Mouse (Mus musculus) kidney, postnatal 10 days (tissue): ENCODE data around the gene Gnai3.

Experiments
- DNase-seq: peaks from one replicate; pipeline ENCODE4 v3.0.0; 2021; ENCODE audit warnings: mixed read lengths

The Gnai3 gene

DNA sequence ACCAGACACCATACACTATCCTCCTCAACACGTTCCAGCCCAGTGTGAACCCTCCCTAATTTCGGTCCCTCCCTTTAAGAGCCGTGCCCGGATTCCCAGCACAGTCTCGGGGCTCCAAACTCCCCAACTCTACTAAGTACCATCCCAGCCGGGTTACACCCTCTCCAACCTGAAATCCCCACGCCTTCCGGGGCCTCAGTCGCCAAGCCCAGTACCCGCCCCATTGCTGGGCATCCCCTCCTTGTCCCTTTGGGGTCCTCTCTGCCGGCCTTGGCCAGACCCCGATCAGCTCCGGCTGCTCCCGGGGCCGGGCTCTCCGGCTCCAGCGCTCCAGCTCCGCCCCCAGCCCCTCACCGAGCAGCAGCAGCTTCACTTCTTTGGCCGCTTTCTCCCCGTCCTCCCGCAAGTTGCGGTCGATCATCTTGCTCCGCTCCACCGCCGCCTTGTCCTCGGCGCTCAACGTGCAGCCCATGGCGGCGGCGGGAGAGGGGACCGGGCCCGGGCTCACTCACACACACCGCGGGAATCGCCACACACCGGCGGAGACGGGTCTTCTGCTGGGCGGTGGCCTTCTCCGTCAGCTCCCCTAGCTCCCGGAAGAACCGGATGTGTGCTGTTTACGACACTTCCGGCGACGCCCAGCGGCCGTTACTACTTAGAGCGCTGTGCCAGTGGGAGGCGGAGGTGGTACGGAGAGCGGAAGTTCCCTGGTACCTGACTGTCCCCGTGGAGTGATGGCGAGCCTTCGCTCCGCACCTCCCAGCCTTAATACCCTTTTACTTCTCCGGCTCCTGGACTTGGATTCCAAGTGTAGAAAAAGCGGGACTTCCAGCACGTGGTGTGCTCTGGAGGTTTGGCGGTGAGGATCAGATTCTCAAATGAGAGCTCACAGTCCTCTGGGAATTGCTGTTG lies at the start of gene Gnai3:
TSS of gene Gnai3 (minus strand) at position 613 of the 912 bp plus-strand sequence.
- peak; percentile 95 for DNase-seq

DNA sequence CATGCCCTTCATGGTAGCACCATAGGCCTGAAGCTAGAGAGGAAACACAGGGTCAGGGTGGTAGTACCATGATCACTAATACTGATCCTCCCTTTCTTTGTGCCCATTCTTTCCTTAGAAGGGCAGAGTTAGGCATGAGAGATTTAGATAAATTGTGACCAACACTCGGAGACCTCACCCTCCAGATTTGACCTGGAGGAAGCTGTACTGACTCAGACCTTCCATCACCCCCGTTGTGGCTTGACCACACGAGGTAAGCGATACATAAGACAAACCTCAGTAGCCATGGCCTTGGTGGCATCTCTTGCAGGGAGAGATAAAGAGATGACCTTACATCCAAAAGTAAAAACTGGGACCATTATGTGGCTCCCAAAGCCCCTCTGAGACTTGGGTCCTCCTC lies 49.3 kb upstream of the Gnai3 start:
- no peak for DNase-seq

DNA sequence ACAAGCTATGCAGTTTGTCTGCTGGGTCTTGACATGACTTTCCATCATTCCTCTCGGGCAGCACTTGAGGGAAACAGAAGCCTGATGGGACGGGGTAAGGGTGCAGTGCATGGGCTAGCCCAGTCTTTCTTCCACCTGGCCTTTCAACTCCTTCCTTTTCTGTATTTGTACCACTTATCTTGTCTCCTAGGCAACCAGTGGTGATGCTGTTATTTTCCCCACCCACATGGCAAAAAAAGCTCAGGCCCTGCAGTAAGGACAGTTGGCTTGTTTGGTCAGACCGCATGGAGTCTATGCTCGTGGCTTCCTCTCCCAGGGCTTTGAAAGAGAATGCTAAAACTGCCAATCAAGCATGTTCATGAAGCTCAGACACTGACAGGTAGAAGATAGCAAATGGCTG lies 47.7 kb upstream of the Gnai3 start:
- DNase-seq: no peak

DNA sequence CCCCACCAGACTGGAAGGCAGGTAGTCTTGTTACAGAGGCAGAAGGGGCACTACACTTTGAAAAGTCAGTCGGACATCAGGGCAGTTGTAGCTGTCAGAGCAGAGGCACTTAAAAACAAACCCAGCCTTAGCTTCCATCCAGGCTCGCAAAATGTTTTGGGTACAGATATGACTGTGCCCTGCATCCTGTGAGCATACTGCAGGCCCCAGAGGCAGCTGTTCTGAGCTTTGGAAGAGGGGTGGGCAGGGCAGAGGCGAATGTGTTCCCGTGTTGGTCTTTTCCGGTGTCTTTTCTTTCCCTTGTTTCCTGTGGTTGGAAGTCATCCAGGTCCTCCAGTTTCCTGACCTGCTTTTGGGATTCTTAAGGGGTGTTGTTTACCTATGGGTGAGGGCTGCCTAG lies 44.0 kb upstream of the Gnai3 start:
- no peak for DNase-seq

DNA sequence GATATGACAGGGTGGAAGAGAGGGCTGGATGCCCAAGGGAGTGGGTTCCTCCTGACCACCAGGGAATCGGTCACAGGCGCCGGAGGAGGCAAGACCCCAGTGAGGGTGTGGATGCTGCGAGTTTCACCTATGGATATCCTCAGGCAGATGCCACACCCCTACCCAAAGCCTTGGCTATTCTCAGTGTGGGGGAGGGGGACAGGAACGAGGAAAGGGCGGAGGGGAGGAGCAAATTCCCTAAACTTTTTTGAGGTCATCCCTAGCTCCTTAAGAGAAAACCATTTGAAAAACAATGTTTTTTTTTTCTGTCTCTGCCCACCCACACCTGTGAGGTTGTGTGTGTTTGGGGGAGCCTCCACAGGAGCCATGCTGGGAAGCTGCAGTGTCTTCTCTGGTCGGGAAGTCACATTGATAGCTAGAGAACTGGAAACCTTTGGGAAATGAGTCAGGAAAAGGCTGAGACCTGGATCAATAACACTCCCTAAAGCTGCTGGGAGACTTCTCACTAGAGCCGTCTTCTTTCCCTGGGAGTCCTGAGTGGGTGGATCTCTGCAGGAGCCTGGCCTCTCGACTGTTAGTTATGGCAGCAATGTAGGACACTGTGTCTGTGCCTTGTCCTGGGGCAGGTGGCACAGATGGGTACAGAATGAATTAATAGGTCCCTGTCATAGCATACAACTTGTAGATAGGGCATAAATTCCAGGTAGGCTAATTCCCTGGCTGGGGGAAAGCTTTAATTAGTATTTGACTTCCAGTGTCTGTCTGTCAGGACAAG lies 43.0 kb upstream of the Gnai3 start:
- no peak for DNase-seq

DNA sequence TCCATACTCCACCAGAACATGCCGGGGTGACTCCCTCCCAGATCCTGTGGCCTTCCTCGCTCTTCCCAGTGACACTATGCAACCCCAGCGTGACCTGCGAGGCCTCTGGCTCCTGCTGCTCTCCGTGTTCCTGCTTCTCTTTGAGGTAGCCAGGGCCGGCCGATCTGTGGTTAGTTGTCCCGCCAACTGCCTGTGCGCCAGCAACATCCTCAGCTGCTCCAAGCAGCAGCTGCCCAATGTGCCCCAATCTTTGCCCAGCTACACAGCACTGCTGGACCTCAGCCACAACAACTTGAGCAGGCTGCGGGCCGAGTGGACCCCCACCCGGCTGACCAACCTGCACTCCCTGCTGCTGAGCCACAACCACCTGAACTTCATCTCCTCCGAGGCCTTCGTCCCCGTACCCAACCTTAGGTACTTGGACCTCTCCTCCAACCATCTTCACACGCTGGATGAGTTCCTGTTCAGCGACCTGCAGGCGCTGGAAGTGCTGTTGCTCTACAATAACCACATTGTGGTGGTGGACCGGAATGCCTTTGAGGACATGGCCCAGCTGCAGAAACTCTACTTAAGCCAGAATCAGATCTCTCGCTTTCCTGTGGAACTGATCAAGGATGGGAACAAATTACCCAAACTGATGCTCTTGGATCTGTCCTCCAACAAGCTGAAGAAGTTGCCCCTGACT lies 41.3 kb upstream of the Gnai3 start:
- DNase-seq: no peak

DNA sequence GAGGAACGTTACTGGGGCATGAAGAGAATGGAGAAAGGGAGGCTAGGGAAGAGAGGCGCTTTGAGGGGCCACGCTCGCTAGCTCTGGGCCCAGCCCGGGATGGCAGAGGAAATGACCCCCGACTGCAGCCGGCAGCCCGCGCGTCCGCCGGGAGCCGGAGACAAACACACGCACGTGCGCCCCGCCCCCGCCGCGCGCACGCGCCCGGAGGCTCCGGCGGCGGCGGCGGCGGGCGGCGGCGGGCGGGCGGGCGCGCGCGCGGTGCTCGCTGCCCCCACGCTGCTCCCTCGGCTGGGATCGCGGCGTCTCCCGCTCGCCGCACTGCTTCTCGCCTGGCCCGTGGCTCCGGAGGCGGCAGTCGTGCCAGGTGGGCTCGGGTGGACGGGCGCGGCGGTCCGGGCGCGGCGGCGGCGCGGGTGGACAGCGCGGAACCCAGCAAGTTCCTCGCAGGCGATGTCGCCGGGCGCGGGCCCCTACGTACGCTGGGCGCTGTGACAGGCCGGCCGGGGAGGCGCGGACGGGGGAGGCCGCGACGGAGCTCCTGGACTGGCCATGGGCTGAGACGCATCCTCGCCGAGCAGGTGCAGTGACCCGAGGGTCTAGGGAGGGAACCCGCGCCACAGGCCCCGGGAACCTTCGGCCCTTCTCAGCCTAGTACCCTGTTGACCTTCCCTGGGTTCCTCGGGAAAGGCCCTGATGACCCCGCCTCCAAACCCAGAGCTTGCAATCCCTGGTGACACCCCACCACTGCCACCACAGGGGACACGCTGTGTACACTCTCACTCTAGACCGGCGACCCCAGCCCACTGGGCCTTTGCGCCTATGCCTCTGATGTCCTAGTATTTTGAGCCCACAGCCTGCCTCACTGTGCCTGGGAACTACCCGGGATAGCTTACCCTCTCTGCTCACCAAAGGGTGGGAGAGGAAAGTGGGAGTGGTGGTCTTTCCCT lies 40.4 kb upstream of the Gnai3 start, which contains the start of gene Amigo1:
TSS of gene Amigo1 (plus strand) at position 238 of the 950 bp plus-strand sequence.
- DNase-seq: peak; percentile 79

DNA sequence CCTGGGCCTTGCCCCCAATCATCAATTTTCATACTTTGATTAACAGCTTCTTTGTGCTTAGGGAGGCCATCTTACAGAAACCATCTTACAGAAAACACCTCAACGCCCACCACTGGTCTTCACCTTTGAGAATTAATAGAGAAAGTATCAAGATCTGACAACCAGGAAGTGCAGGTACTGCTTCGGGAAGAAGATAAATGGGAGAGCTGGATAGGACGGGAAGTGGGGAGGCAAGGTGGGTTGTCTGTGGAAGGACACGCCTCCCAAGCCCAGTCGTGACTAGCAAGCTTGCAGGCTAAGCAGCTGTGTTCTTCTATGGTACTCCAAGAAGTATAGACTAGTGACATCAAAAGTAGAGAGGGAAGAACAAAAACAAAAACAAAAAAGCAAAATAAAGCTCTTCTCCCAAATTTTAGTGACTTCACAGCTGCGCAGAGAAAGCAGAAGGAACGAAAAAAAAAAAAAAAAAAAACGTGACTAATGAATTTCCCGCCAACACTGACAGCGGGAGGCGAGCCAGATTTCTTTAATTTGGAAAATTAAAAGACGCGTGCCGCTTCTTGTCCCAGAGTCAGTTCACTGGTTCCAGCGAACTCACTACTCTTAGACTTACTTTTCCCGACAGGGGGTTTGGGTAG lies 39.6 kb upstream of the Gnai3 start:
- DNase-seq: no peak

DNA sequence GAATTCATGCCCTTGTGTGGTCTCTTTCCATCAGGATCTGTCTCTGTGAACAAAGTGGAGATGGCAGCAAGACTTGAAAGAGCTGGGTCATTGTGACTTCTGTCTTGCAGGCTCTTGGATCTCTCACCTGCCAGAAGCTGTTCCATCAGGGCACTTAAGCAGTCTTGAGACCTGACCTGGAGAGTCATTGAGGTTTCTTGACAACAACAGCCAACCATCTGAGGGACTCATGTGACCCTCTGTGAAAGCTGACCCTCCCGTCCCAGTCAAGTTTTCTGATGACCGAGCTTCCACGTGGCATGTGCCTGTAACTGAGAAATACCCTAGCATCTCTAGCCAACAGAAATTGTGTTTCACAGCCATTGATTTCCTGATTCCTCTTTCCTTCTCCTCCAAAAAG lies 38.8 kb upstream of the Gnai3 start:
- no peak for DNase-seq

DNA sequence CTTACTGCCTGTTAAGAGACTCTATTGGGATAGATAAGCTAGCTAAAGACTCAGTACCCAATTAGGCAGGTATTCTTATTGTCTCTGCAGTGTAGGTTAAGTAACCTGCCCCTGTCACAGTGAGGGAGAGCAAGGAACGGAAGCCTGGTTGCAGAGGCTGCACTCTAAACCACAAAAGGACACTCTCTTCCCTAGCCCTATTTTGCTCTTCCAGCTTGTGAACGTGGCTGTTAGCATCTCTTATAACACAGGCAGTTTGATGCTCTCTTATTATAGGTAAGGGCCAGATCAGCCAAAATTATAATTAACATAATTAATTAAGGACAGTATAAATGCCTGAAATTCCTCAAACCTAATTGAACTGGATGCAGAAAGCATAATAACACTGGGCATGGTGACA lies 34.6 kb upstream of the Gnai3 start:
- no peak for DNase-seq

DNA sequence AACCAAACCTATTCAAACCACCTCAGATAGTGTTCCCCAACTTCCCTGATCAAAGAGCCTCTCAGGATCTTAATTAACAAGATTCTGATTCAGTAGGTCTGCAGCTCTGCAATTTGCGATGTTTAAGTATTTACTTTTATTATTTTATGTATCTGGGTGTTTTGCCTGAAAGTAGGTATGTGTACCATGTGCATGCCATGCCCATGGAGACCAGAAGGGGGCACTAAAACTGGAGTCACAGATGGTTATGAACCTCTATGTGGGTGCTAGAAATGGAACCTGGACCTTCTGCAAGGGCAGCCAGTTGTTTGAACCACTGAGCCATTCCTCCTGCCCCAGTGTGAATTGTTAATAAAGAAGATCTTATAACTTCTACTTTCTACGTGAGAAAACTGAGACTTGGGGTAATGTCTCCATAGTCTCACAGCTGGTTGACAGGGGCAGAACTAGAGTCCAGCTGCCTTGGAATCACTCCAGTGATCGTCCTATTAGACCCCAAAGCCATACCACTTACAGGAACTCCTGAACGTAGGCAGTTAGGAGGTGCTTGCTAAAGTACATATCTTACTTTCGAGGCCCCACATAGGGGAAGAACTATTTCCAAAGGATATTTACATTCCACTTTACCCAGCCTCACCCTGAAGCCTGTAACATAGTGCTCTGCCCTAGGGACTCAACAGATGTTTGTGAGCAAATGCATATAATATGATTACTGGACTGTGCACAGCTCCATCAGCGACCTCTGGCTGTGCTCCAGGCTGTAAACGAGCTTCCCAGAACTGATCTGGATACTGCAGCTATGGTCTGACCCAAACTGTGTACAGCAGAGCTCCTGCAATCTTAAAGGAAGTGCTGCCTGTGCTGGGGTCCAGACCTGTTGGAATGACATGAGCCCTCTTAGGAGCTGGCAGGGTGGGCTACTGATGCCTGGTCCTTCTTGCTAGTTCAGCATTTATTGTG lies 33.1 kb upstream of the Gnai3 start:
- DNase-seq: peak; percentile 77

DNA sequence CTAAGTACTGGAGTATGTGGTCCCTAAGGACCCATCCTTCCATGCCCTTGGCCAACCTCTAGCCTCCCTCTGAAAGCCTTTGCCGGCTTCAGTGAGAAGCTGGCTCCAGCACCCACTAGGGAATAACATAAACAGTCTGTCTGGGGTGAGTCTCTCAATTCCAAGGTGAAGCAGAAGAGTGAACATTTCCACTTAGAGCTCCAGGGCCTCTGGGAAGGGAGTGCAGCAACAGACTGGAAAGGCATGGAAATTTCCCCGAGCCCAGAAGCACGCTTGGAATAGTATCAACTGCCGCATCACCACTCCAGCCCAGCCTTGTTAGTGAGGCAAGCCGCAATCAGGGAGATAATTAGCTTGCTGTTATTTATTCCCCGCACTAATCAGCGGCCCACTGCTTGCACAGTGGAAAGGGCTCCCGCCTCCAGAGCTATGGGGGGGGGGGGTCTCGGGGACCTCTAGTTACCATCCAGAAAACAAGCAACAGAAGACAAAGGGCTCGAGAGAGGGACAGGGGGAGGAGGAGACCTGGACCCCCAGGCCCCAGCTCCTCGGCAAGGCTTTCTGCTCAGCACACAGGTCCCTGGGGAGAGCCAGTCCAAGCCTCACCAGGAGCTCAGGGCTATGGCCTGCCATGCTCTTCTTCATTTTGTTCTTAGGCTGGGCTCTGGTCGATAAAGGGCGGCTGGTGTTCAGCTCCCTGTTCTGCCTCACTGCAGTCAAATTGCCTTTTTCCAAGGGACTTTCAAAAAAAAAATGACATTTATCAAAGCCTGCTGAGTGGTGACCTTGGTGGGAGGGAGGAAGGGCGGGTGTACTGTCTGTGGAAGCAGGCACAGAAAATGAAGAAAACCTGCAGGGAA lies 29.0 kb upstream of the Gnai3 start:
- DNase-seq: peak; percentile 74

DNA sequence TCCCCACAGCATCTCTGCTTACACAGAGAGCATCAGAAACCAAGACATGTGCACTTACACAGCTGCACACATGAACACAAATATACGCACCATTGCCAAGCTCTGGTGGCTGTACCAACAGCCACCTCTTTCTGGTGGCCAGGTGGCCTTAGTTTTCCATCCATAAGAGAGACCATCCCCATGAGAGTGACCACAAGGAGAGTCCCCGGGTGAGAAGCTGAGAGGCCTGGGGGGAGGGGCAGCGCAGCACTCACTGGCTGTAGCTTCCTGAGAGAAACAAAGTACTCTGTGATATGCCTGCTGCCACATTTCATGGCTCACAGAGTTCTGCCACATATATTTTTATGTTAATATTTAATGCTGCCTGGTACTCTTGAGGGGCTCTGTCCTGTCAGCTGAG lies 23.3 kb upstream of the Gnai3 start:
- no peak for DNase-seq

DNA sequence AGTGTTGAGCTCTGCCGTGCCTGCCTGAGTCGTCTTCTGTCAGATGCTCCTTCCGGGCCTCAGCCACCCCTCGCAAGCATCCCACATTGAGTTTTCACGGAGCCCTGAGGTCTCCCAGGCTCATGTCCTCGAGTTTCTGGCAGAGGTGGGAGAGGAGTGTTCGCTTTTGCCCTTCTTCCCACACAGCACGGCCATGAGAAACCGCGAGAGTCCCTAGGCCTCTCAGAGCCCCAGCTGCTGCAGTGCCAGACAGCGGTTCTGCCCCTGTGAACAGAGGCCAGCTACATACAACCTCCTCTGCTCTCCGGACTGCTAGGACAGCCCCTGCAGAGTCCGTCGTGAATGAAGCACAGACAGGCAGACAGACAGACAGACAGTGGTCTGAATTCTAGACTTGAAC lies 21.6 kb upstream of the Gnai3 start:
- DNase-seq: peak; percentile 30

DNA sequence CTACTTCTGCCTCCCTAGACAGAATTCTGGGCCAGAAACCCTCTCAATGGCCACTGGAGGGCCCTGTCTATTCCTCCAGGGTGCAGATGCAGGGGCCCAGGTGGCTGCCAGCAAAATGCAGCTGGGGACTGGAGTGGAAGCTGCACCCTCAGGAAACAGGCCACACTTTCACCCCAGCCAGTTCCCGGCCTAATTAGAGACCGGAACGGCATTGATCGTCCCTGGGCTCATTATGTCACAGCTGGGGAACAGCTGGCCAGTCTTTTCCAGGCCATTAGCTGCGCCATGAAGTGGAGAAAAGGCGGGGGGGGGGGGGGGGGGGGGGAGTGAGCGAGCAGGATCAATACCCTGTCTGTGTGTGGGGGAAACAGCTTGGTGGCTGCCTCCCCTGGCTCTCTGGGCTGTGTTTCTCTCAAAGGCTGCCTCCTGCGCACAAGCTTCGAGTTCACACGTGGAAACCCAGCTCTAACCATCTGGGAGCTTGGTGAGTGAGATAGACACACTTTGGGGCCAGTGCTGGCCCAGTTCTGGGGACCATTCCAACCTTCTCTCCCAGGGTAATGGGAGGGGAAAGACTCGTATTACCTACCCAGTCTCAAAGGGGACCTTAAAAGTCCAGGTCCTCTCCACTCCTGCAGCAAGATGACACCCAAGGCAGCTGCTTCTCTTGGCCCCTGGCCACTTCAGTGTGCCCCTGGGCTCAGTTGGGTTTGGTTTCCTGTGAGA lies 20.7 kb upstream of the Gnai3 start:
- peak; percentile 84 for DNase-seq

DNA sequence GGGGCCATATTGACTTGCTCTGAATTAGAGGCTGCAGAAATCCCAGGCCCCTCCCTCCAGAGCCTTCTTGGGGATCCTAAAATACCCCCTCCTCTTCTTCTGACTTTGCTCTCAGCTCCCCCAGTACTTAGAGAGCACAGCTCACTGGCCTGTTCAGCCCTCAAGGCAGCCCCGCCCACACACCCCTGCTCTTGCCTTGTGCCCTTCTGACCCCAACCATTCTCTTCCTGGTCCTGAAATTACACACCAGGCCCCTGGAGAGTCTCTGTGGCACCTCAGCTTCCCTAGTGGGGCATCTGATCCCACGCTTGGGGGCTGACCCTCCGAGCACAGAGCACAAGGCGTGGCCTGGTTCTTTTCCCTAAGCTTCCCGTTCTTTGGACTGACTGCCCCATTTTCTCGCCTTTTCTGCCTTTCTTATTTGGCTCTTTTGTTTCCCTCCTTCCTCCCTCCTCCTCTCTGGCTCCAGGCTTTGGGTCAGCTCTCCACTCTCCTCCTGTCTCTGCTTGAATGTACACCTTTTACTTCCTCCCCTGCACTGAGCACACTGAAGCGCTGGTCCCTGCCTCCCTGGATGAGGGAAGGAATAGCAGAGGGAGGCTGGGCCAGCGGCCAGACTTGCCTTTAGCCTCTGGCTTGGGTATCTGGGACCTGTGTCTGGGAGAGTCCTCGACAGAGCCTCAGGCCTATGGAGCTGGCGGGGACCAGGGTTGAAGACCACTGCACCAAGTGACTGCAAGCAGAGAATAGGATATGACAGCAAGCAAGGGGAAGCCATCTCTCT lies 19.8 kb upstream of the Gnai3 start:
- DNase-seq: peak; percentile 38

DNA sequence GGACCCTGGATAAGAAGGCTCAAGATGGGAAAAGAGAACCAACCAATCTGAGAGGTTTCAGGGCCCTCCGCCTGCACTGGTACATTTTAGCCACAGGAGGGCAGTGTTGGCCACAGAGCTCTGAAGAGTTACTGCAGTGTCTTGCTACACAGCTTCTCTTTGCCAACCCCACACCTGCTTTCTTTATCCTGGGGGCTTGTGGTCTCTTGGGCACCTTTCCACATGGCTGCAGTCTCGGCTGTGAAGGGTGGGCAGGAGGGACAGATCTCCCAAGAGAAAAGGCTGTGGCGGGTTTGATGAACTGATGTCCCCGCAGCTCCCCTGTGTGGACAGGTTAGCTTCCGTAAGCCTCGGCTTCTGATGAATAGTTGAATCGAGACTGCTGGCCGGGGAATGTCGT lies 18.9 kb upstream of the Gnai3 start:
- peak; percentile 87 for DNase-seq

DNA sequence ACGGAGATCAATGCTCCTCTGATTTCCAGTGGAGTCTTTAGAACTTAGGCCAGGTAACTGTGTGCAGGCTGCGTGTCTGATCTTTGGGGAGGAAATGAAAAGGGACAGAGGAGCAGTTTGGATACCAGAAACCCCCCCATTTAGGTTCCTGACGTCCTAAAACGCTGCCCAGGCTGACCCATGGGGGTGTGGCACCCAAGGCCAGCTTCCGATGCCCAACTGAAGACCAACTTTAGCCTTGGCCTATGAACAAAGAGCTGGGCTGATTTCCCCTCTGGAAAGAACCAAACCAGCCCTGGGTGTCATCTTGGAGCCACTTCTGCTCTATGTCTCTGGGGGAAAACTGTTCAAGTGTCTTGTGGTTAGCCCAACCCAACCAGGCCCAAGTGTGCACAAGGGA lies 18.1 kb upstream of the Gnai3 start:
- no peak for DNase-seq
